Mouse (Mus musculus): ENCODE measurements around the gene Arfip1. TPM values are rescaled to one million over a fixed set of nuclear protein-coding genes. Genes with fewer than 3 reads are reported as not detected.

Gene Arfip1
- 55.3 and 56.5 TPM in 2 replicates for polyA plus RNA-seq (2014; fragmentation: Nextera tagmentation; extraction: Ambion mirVana)

DNA sequence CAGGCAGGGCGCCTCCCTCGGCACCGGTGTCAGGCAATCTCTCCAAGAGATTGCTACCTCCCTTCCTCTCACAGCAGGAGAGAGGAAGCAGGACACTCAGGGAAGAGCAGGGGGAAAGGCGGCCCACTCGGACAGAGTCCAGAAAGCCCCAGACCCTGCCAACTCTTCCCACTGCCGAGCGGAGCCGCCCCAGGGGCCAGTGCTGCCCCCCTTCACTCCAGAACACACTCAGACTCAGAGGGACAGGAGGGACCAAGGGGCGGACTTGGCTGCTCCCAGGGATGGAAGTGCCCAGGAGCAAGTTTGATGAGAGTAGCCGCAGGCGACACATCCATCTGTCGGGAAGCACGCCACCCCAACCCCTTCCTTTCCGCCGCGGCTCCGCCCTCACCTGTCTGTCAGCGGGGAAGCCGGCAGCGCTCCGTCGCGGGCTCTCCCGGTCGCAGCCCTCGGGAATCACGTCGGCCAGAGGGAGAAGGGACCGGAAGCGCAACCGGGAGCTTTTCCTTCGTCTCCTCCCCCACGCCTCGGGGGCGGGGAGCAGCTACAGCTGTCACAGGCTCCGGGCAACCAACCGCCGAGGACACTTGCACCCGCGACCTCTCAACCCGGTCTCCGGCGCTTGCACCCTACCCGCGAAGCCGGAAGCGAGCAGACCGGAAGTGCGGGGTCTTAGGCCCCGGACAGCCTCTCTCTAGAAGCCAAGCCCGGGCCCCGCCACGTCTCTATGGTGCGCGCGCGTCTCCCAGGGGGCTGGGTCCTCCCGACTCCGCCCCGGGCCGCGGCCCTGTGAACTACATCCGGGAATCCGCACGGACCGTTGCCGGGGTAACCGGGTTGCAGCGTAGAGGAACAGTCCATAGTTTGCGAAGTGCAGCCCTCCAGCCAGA, at the start of gene Arfip1:
Gene Arfip1 (minus strand): TSS at position 603 of the 890 bp plus-strand sequence.
- Histone ChIP-seq H3K4me1 (ENCODE audit: control insufficient read depth, insufficient read depth, low read length) (peaks cover 25% of the 10 kb centered on the region; the same call in 1 of the 2 replicates), H3K4me2 (ENCODE audit: low read depth, low read length) (peak within 1 kb of the TSS; percentile 55), H3K9me3 (ENCODE audit: control insufficient read depth, low read length) (no peaks in the 10 kb centered on the region), H3K36me3 (ENCODE audit: control insufficient read depth, insufficient read depth, low read length) (no peaks in the 10 kb centered on the region), H3K9ac (ENCODE audit: low read depth, low read length) (peak within 1 kb of the TSS; percentile 79), H3K27me3 (replicated peaks; ENCODE audit: control insufficient read depth, insufficient read depth, low read length) (no peaks in the 10 kb centered on the region), H3K4me3 (ENCODE audit: low read depth, low read length) (peak within 1 kb of the TSS; percentile 70), H3K27ac (replicated peaks; ENCODE audit: low read depth, low read length) (peak within 1 kb of the TSS; percentile 89)
- DNase-seq (ENCODE audit: low spot score) (peak; percentile 97), ATAC-seq (ENCODE audit: low read depth) (peak; percentile 99)
- 0% methylated on average over 20 of the region's 70 CpGs for WGBS

DNA sequence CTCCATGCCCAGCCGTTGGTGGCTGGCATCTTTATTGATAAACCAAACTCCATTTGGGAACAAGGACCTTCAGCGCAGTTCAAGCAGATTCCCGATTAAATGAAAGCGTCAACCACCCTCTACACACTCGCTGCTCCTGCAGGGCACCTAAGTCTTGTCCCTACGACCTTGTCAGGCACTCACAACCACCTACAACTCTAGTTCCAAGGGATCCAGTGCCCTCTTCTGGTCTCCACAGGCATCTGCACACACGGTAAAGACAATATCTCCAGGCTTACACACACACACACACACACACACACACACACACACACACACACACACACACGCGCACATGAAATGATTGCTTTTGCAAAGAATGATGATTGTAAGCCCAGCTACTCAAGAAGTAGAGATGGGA, 49.2 kb upstream of the Arfip1 start:
- Histone ChIP-seq H3K9ac (ENCODE audit: low read depth, low read length) (no peak overlapping the region), H3K9me3 (ENCODE audit: control insufficient read depth, low read length) (no peaks in the 10 kb centered on the region), H3K36me3 (ENCODE audit: control insufficient read depth, insufficient read depth, low read length) (no peaks in the 10 kb centered on the region), H3K4me2 (ENCODE audit: low read depth, low read length) (no peak overlapping the region), H3K27me3 (replicated peaks; ENCODE audit: control insufficient read depth, insufficient read depth, low read length) (no peaks in the 10 kb centered on the region), H3K4me1 (ENCODE audit: control insufficient read depth, insufficient read depth, low read length) (no peaks in the 10 kb centered on the region), H3K27ac (replicated peaks; ENCODE audit: low read depth, low read length) (no peak overlapping the region), H3K4me3 (ENCODE audit: low read depth, low read length) (no peak overlapping the region)
- no peak for ATAC-seq (ENCODE audit: low read depth)
- WGBS: 92% methylated on average over 9 of the region's 9 CpGs
- DNase-seq (ENCODE audit: low spot score): no peak

DNA sequence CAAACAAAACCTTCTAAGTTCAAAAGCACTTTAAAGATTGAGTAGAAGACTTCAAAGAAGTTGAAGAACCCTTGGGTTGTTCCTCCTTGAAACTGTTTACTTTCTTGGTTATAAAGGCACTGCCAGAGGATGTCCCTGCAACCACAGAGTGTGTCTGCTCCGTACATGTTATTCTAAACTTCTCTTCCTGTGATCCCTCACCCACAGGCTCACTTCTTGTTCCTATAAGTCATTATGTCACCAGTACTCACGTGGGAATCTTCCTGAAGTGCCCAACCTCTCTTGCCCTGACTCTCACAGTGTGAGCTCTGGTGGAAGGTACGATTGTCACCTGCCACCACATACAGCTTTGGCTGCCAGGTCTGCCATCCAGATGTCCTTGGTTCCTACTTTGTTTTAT, 39.6 kb upstream of the Arfip1 start:
- 48% methylated on average over 3 of the region's 3 CpGs for WGBS
- ATAC-seq (ENCODE audit: low read depth): no peak
- H3K36me3 ChIP-seq (ENCODE audit: control insufficient read depth, insufficient read depth, low read length): no peaks in the 10 kb centered on the region
- no peak overlapping the region for H3K4me2 ChIP-seq (ENCODE audit: low read depth, low read length)
- H3K9ac ChIP-seq (ENCODE audit: low read depth, low read length): no peak overlapping the region
- H3K4me3 ChIP-seq (ENCODE audit: low read depth, low read length): no peak overlapping the region
- no peak overlapping the region for H3K27ac ChIP-seq (replicated peaks; ENCODE audit: low read depth, low read length)
- H3K4me1 ChIP-seq (ENCODE audit: control insufficient read depth, insufficient read depth, low read length): peaks cover 3% of the 10 kb centered on the region; the same call in 1 of the 2 replicates
- DNase-seq (ENCODE audit: low spot score): no peak
- no peaks in the 10 kb centered on the region for H3K9me3 ChIP-seq (ENCODE audit: control insufficient read depth, low read length)
- H3K27me3 ChIP-seq (replicated peaks; ENCODE audit: control insufficient read depth, insufficient read depth, low read length): no peaks in the 10 kb centered on the region

DNA sequence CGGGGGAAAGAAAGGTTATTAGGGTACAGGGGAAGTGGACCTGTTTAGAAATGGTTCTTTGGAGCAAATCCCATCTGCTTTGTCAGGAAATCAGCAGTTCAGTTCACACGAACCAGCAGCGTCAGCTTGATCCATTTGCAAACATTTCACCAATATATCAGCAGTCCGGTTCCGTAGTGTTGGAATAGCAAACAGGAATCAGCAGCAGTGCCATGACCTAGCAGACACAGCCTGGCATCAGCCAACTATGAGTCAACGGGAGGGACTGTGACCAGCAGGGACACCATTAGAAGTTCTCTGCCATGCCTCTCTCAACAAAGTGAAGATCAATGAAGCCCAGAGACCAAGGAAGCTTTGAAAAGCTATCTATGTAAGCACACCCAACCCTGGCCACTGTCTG, 37.3 kb upstream of the Arfip1 start:
- Histone ChIP-seq H3K4me3 (ENCODE audit: low read depth, low read length) (no peak overlapping the region), H3K36me3 (ENCODE audit: control insufficient read depth, insufficient read depth, low read length) (no peaks in the 10 kb centered on the region), H3K9me3 (ENCODE audit: control insufficient read depth, low read length) (no peaks in the 10 kb centered on the region), H3K27ac (replicated peaks; ENCODE audit: low read depth, low read length) (no peak overlapping the region), H3K4me1 (ENCODE audit: control insufficient read depth, insufficient read depth, low read length) (no peaks in the 10 kb centered on the region), H3K4me2 (ENCODE audit: low read depth, low read length) (no peak overlapping the region), H3K9ac (ENCODE audit: low read depth, low read length) (no peak overlapping the region), H3K27me3 (replicated peaks; ENCODE audit: control insufficient read depth, insufficient read depth, low read length) (no peaks in the 10 kb centered on the region)
- DNase-seq (ENCODE audit: low spot score) (no peak), ATAC-seq (ENCODE audit: low read depth) (no peak)
- 91% methylated on average over 6 of the region's 6 CpGs for WGBS

DNA sequence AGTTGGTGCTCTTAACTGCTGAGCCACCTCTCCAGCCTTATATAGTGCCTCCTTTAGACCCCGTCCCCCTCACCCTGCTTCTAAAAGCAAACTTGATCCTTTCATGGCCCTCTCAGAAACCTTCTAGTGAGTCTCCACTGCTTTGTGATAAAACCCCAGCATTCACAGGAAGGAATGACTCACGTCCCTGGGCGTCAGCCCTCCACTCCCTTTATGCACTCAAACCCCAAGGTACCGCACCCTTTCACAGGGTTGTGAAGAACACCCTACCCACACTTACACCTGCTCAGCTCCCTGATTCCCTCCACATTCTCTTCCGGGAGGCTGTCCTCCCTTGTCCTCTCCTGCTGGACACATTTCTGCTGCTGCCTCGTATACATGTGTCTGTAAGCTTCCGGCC, 36.6 kb upstream of the Arfip1 start:
- no peak for DNase-seq (ENCODE audit: low spot score)
- Histone ChIP-seq H3K9ac (ENCODE audit: low read depth, low read length) (no peak overlapping the region), H3K4me1 (ENCODE audit: control insufficient read depth, insufficient read depth, low read length) (no peaks in the 10 kb centered on the region), H3K9me3 (ENCODE audit: control insufficient read depth, low read length) (no peaks in the 10 kb centered on the region), H3K27ac (replicated peaks; ENCODE audit: low read depth, low read length) (no peak overlapping the region), H3K27me3 (replicated peaks; ENCODE audit: control insufficient read depth, insufficient read depth, low read length) (no peaks in the 10 kb centered on the region), H3K36me3 (ENCODE audit: control insufficient read depth, insufficient read depth, low read length) (no peaks in the 10 kb centered on the region), H3K4me2 (ENCODE audit: low read depth, low read length) (no peak overlapping the region), H3K4me3 (ENCODE audit: low read depth, low read length) (no peak overlapping the region)
- 95% methylated on average over 7 of the region's 7 CpGs for WGBS
- no peak for ATAC-seq (ENCODE audit: low read depth)

DNA sequence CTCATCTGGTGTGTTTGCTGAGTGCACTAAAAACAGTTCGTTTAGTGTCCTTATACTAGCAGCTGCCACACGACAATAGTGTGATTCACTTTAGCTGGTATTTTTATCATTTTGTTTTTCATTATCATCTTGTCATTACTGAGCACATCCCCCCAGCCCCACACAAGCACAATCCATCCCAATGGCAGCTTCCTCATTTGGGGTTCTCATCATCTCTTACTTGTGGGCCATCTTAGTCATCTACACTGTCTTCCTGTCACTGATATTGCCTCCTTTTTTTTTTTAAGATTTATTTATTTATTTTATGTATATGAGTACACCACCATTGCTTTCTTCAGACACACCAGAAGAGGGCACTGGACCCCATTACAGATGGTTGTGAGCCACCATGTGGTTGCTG, 36.2 kb upstream of the Arfip1 start:
- no peak overlapping the region for H3K4me2 ChIP-seq (ENCODE audit: low read depth, low read length)
- DNase-seq (ENCODE audit: low spot score) (no peak), ATAC-seq (ENCODE audit: low read depth) (no peak)
- H3K27me3 ChIP-seq (replicated peaks; ENCODE audit: control insufficient read depth, insufficient read depth, low read length): no peaks in the 10 kb centered on the region
- H3K36me3 ChIP-seq (ENCODE audit: control insufficient read depth, insufficient read depth, low read length): no peaks in the 10 kb centered on the region
- H3K4me1 ChIP-seq (ENCODE audit: control insufficient read depth, insufficient read depth, low read length): no peaks in the 10 kb centered on the region
- whole genome bisulfite sequencing: 88% methylated on average over 2 of the region's 2 CpGs
- H3K9ac ChIP-seq (ENCODE audit: low read depth, low read length): no peak overlapping the region
- H3K27ac ChIP-seq (replicated peaks; ENCODE audit: low read depth, low read length): no peak overlapping the region
- no peaks in the 10 kb centered on the region for H3K9me3 ChIP-seq (ENCODE audit: control insufficient read depth, low read length)
- H3K4me3 ChIP-seq (ENCODE audit: low read depth, low read length): no peak overlapping the region

DNA sequence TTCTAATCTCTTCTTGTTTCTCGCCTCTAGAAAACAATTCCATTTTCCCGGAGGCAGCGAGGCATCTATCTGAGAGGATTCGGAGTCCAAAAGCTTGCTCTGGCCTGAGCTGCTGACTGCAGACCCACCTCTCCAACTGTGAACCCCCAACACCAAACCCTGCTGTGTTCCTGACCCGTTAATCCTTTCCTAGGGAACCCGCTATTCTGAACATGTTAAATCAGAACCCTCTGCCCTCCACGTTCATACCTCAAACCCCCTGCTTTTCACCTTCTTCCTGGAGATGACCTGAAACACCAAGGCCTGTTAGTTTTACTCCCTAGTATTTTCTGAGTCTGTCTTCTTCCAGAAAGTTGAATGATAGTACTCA, 33.4 kb upstream of the Arfip1 start:
- no peaks in the 10 kb centered on the region for H3K4me1 ChIP-seq (ENCODE audit: control insufficient read depth, insufficient read depth, low read length)
- H3K27ac ChIP-seq (replicated peaks; ENCODE audit: low read depth, low read length): no peak overlapping the region
- no peak overlapping the region for H3K4me3 ChIP-seq (ENCODE audit: low read depth, low read length)
- ATAC-seq (ENCODE audit: low read depth): no peak
- H3K27me3 ChIP-seq (replicated peaks; ENCODE audit: control insufficient read depth, insufficient read depth, low read length): no peaks in the 10 kb centered on the region
- H3K9ac ChIP-seq (ENCODE audit: low read depth, low read length): no peak overlapping the region
- no peak for DNase-seq (ENCODE audit: low spot score)
- 0 out of 2 replicates have a peak, but pooled peaks cover 4% of the 10 kb centered on the region for H3K9me3 ChIP-seq (ENCODE audit: control insufficient read depth, low read length)
- no peaks in the 10 kb centered on the region for H3K36me3 ChIP-seq (ENCODE audit: control insufficient read depth, insufficient read depth, low read length)
- H3K4me2 ChIP-seq (ENCODE audit: low read depth, low read length): no peak overlapping the region
- 38% methylated on average over 7 of the region's 7 CpGs for WGBS

DNA sequence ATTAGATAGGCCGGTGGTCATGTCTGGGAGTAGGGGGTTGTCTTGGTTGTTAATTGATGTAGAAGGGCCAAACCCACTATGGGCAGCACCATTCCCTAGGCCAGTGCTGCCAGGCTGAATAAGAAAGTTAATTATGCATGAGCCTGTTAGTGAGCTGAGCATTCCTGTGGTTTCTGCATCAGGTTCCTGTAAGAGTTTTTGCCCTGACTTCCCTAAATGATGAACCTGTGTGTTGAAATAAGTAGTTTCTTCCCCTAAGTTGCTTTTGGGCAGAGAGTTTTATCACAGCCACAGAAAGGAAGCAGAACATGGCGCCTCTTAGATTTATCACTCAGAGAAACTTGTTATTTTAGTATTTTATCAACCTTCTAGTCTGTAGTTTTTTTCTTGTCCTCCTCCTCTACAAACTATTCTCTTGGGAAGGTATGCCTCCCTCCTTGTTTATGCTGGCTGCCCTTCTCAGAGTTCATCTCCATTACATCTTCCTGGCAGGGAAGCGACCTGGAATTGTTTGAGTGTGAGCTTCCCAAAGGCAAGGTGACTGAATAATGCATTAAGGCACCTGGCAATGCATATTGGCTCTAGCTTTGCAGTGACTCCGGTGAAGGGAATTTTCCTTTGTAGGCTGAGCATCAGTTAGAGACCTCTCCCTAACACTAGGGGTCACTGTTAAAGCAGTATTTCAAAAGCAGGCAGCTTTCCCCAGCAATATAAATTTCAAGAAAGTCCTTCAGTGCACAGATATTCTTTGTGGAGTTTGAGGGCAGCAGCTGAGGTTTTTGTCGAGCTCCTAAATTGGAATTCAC, 32.8 kb upstream of the Arfip1 start:
- Histone ChIP-seq H3K4me3 (ENCODE audit: low read depth, low read length) (no peak overlapping the region), H3K36me3 (ENCODE audit: control insufficient read depth, insufficient read depth, low read length) (no peaks in the 10 kb centered on the region), H3K27ac (replicated peaks; ENCODE audit: low read depth, low read length) (no peak overlapping the region), H3K27me3 (replicated peaks; ENCODE audit: control insufficient read depth, insufficient read depth, low read length) (no peaks in the 10 kb centered on the region), H3K4me2 (ENCODE audit: low read depth, low read length) (no peak overlapping the region), H3K9ac (ENCODE audit: low read depth, low read length) (no peak overlapping the region), H3K4me1 (ENCODE audit: control insufficient read depth, insufficient read depth, low read length) (no peaks in the 10 kb centered on the region), H3K9me3 (ENCODE audit: control insufficient read depth, low read length) (0 out of 2 replicates have a peak, but pooled peaks cover 4% of the 10 kb centered on the region)
- ATAC-seq (ENCODE audit: low read depth): no peak
- peak; percentile 78 for DNase-seq (ENCODE audit: low spot score)
- 26% methylated on average over 5 of the region's 5 CpGs for WGBS
